ENCODE assay signal across 10 mouse cellular contexts in genomic region chr3:105521178-105521631, GRCm38 (mm10).
DNase-seq lines count a peak whose midpoint lies in the region; ATAC-seq lines count a peak whose summit lies in the region.
"Had no signal": no experiment of that assay in that cellular context is flagged by ENCODE, and none has a peak within 500 bp of the region (broad histone marks: within the 10 kb centered on the region; RNA-seq: fewer than 3 reads in every experiment).

No protein-coding gene starts in this region.

- WGBS in hindbrain, embryonic 13.5 days, result 67% methylated on average over 12 of the region's 12 CpGs
- WGBS in hindbrain, embryonic 10.5 days, result 74% methylated on average over 12 of the region's 12 CpGs
- 45% methylated on average over 12 of the region's 12 CpGs for WGBS in heart, embryonic 10.5 days
- WGBS in neural tube, embryonic 15.5 days, result 57% methylated on average over 12 of the region's 12 CpGs

- H3K27ac ChIP-seq in hindbrain, embryonic 13.5 days, result peak overlapping the region; percentile 44
- no peak overlapping the region for H3K27ac ChIP-seq in hindbrain, embryonic 10.5 days
- peak overlapping the region; percentile 57 for H3K27ac ChIP-seq in heart, embryonic 10.5 days
- H3K27ac ChIP-seq in neural tube, embryonic 15.5 days (replicated peaks), result no peak overlapping the region
- H3K27ac ChIP-seq: midbrain, embryonic 12.5 days had no signal

- H3K36me3 ChIP-seq in hindbrain, embryonic 13.5 days, result no peaks in the 10 kb centered on the region
- H3K36me3 ChIP-seq in hindbrain, embryonic 10.5 days, result no peaks in the 10 kb centered on the region
- H3K36me3 ChIP-seq in heart, embryonic 10.5 days, result no peaks in the 10 kb centered on the region
- no peaks in the 10 kb centered on the region for H3K36me3 ChIP-seq in neural tube, embryonic 15.5 days
- H3K36me3 ChIP-seq: G1E; midbrain, embryonic 12.5 days had no signal

- H3K4me1 ChIP-seq in hindbrain, embryonic 13.5 days (replicated peaks), result peaks cover 18% of the 10 kb centered on the region
- H3K4me1 ChIP-seq in hindbrain, embryonic 10.5 days (replicated peaks), result peaks cover 15% of the 10 kb centered on the region
- H3K4me1 ChIP-seq in heart, embryonic 10.5 days, result peaks cover 12% of the 10 kb centered on the region
- H3K4me1 ChIP-seq in neural tube, embryonic 15.5 days, result peaks cover 11% of the 10 kb centered on the region; the same call in 1 of the 2 replicates

- no peaks in the 10 kb centered on the region for H3K27me3 ChIP-seq in hindbrain, embryonic 13.5 days
- 0 out of 2 replicates have a peak, but pooled peaks cover 3% of the 10 kb centered on the region for H3K27me3 ChIP-seq in hindbrain, embryonic 10.5 days (ENCODE audit: insufficient read depth, poor library complexity, severe bottlenecking)
- H3K27me3 ChIP-seq in heart, embryonic 10.5 days (ENCODE audit: insufficient read depth, poor library complexity, severe bottlenecking), result no peaks in the 10 kb centered on the region
- H3K27me3 ChIP-seq in neural tube, embryonic 15.5 days (replicated peaks), result no peaks in the 10 kb centered on the region

- no peak for DNase-seq in hindbrain, embryonic 10.5 days (ENCODE audit: low spot score)
- DNase-seq in cerebellum, adult 8-10 months, result peak; percentile 86
- DNase-seq in heart, embryonic 10.5 days (ENCODE audit: low spot score), result peak; percentile 82
- peak; percentile 40 to 44 for DNase-seq in layer of hippocampus, postnatal 25 days (ENCODE audit: extremely low spot score in 1 of 2, low spot score in 1 of 2)
- no peak for DNase-seq in c-Kit-positive CD71-positive TER-119-positive erythroid progenitor cells, embryonic 14.5 days (ENCODE audit: low spot score)
- no peak for DNase-seq in yolk sac, embryonic 10.5 days (ENCODE audit: low spot score)

- H3K9me3 ChIP-seq in hindbrain, embryonic 13.5 days, result no peaks in the 10 kb centered on the region
- H3K9me3 ChIP-seq in hindbrain, embryonic 10.5 days, result no peaks in the 10 kb centered on the region
- no peaks in the 10 kb centered on the region for H3K9me3 ChIP-seq in heart, embryonic 10.5 days
- no peaks in the 10 kb centered on the region for H3K9me3 ChIP-seq in neural tube, embryonic 15.5 days (replicated peaks)
- H3K9me3 ChIP-seq: G1E; midbrain, embryonic 12.5 days had no signal

- H3K4me3 ChIP-seq in hindbrain, embryonic 13.5 days, result no peak overlapping the region
- H3K4me3 ChIP-seq in hindbrain, embryonic 10.5 days, result no peak overlapping the region
- no peak overlapping the region; the same call in 1 of the 2 replicates for H3K4me3 ChIP-seq in heart, embryonic 10.5 days
- H3K4me3 ChIP-seq in neural tube, embryonic 15.5 days (replicated peaks), result no peak overlapping the region
- H3K4me3 ChIP-seq: midbrain, embryonic 12.5 days had no signal

- H3K9ac ChIP-seq in hindbrain, embryonic 13.5 days, result no peak overlapping the region
- no peak overlapping the region for H3K9ac ChIP-seq in neural tube, embryonic 15.5 days (replicated peaks)
- H3K9ac ChIP-seq: midbrain, embryonic 12.5 days had no signal

- peak; percentile 68 for ATAC-seq in hindbrain, embryonic 13.5 days (ENCODE audit: low FRiP score)
- peak; percentile 71 for ATAC-seq in neural tube, embryonic 15.5 days (ENCODE audit: low FRiP score)

- no peak overlapping the region for H3K4me2 ChIP-seq in hindbrain, embryonic 13.5 days
- H3K4me2 ChIP-seq in neural tube, embryonic 15.5 days, result no peak overlapping the region
- H3K4me2 ChIP-seq: midbrain, embryonic 12.5 days had no signal

Comparison
In these comparisons a context has a peak if more than half of its experiments do, and no peak if none do; other contexts are left out.
1. H3K27ac ChIP-seq: peak in hindbrain, embryonic 13.5 days (single experiment) and heart, embryonic 10.5 days (single experiment); none in hindbrain, embryonic 10.5 days (single experiment) and neural tube, embryonic 15.5 days (single experiment).
2. DNase-seq: peak in cerebellum, adult 8-10 months (single experiment), heart, embryonic 10.5 days (single experiment) and layer of hippocampus, postnatal 25 days (2 of 2); none in hindbrain, embryonic 10.5 days (single experiment), c-Kit-positive CD71-positive TER-119-positive erythroid progenitor cells, embryonic 14.5 days (single experiment) and yolk sac, embryonic 10.5 days (single experiment).